Mouse (Mus musculus) heart, embryonic 13.5 days (tissue): ENCODE results near the gene Mnt. TPM values are rescaled to one million over a fixed set of nuclear protein-coding genes. Genes with fewer than 3 reads are reported as not detected.

Experiments used
- ATAC-seq: fragments of 200-750 bp; cut with Nextera tagmentation; 2 replicates; pipeline ENCODE4 v1.8.0; 2017; ENCODE audit warnings: moderate TSS enrichment; ENCODE audit not compliant: insufficient number of reproducible peaks, low FRiP score, low TSS enrichment; ENCODE audit errors: extremely low read depth
- H3K27ac ChIP-seq: fragments of 300-500 bp; sonication (generic); replicated peaks from 2 replicates; pipeline ENCODE4 v1.5.1; 2015; ENCODE audit warnings: moderate library complexity, mild to moderate bottlenecking, inconsistent platforms
- H3K27me3 ChIP-seq: fragments of 300-500 bp; sonication (generic); replicated peaks from 2 replicates; pipeline ENCODE4 v1.6.1; 2015; ENCODE audit warnings: mild to moderate bottlenecking, inconsistent platforms
- H3K36me3 ChIP-seq: fragments of 300-500 bp; sonication (generic); 2 replicates; pipeline ENCODE4 v1.6.1; 2015; ENCODE audit warnings: mild to moderate bottlenecking, inconsistent platforms
- H3K4me1 ChIP-seq: fragments of 300-500 bp; sonication (generic); 2 replicates; pipeline ENCODE4 v1.6.1; 2015; ENCODE audit warnings: inconsistent platforms
- H3K4me2 ChIP-seq: fragments of 300-500 bp; sonication (generic); 2 replicates; pipeline ENCODE4 v1.6.1; 2015; ENCODE audit warnings: inconsistent platforms, mild to moderate bottlenecking, moderate library complexity
- H3K4me3 ChIP-seq: fragments of 300-500 bp; sonication (generic); 2 replicates; pipeline ENCODE4 v1.5.1; 2015; ENCODE audit warnings: moderate library complexity, mild to moderate bottlenecking, inconsistent platforms
- H3K9ac ChIP-seq: fragments of 300-500 bp; sonication (generic); 2 replicates; pipeline ENCODE4 v1.6.1; 2015; ENCODE audit warnings: inconsistent platforms, mild to moderate bottlenecking, moderate library complexity
- H3K9me3 ChIP-seq: fragments of 300-500 bp; sonication (generic); 2 replicates; pipeline ENCODE4 v1.6.1; 2016; ENCODE audit warnings: inconsistent platforms
- WGBS: fragments of 180-500 bp; shearing (Covaris S2); methylation state at CpG from one replicate; pipeline ENCODE4 v1.1.7; 2015; ENCODE audit warnings: mixed read lengths; 5-methylcytosine and 5-hydroxymethylcytosine counted together
- polyA plus RNA-seq: library from polyadenylated mRNA; unstranded; fragments of >200 nt; fragmentation: Nextera tagmentation; extraction: Ambion mirVana; gene quantifications from 2 replicates; pipeline ENCODE4 v1.2.1, GENCODE M21; 2015

The Mnt gene
- polyA plus RNA-seq, 1 experiment from 2014 or later: 3.5 TPM

- H3K9me3 ChIP-seq: no peaks in the 10 kb centered on the region
- H3K4me1 ChIP-seq: peaks cover 21% of the 10 kb centered on the region
- 70% methylated on average over 14 of the region's 14 CpGs for WGBS
- ATAC-seq: no peak
- no peak overlapping the region for H3K4me2 ChIP-seq
- H3K36me3 ChIP-seq: peaks cover 29% of the 10 kb centered on the region
- no peak overlapping the region for H3K4me3 ChIP-seq
- H3K9ac ChIP-seq: no peak overlapping the region
- no peak overlapping the region for H3K27ac ChIP-seq
- no peaks in the 10 kb centered on the region for H3K27me3 ChIP-seq
Observed at GRCm38 (mm10) chr11:74850998-74851661, 20.4 kb downstream of the Mnt start.

GRCm38 (mm10) chr11:74857756-74858155, 27.0 kb downstream of the Mnt start:
- WGBS: 70% methylated on average over 9 of the region's 9 CpGs

GRCm38 (mm10) chr11:74862129-74862528, 31.4 kb downstream of the Mnt start:
- Histone ChIP-seq H3K27ac (no peak overlapping the region), H3K9me3 (no peaks in the 10 kb centered on the region), H3K9ac (no peak overlapping the region), H3K36me3 (peaks cover 8% of the 10 kb centered on the region; the same call in 1 of the 2 replicates), H3K4me1 (peaks cover 37% of the 10 kb centered on the region), H3K4me3 (no peak overlapping the region), H3K4me2 (no peak overlapping the region), H3K27me3 (no peaks in the 10 kb centered on the region)
- WGBS: 61% methylated on average over 5 of the region's 5 CpGs
- ATAC-seq: no peak

More at GRCm38 (mm10) chr11:74857756-74858155, 27.0 kb downstream of the Mnt start:
- Histone ChIP-seq H3K9me3 (no peaks in the 10 kb centered on the region), H3K27me3 (no peaks in the 10 kb centered on the region), H3K27ac (no peak overlapping the region), H3K4me1 (peaks cover 15% of the 10 kb centered on the region), H3K36me3 (peaks cover 18% of the 10 kb centered on the region), H3K4me2 (no peak overlapping the region), H3K4me3 (no peak overlapping the region), H3K9ac (0 out of 2 replicates have a peak overlapping the region, but pooled peaks have one; percentile 14)
- no peak for ATAC-seq

GRCm38 (mm10) chr11:74863471-74863870, 32.8 kb downstream of the Mnt start:
- Histone ChIP-seq H3K27ac (0 out of 2 replicates have a peak overlapping the region, but pooled peaks have one; percentile 10), H3K9me3 (no peaks in the 10 kb centered on the region), H3K27me3 (no peaks in the 10 kb centered on the region), H3K9ac (peak overlapping the region; percentile 39; the same call in 1 of the 2 replicates), H3K4me1 (peaks cover 31% of the 10 kb centered on the region), H3K36me3 (peaks cover 18% of the 10 kb centered on the region), H3K4me2 (peak overlapping the region; percentile 37), H3K4me3 (no peak overlapping the region)
- 14% methylated on average over 11 of the region's 11 CpGs for WGBS
- no peak for ATAC-seq

- Histone ChIP-seq H3K4me3 (no peak overlapping the region), H3K9me3 (no peaks in the 10 kb centered on the region), H3K27me3 (no peaks in the 10 kb centered on the region), H3K27ac (no peak overlapping the region), H3K9ac (peak overlapping the region; percentile 45; the same call in 1 of the 2 replicates), H3K4me1 (peaks cover 31% of the 10 kb centered on the region), H3K4me2 (no peak overlapping the region), H3K36me3 (peaks cover 18% of the 10 kb centered on the region)
- WGBS: 74% methylated on average over 9 of the region's 9 CpGs
- no peak for ATAC-seq
Observed at GRCm38 (mm10) chr11:74864421-74864820, 33.7 kb downstream of the Mnt start.

GRCm38 (mm10) chr11:74865252-74865651, 34.5 kb downstream of the Mnt start:
- Histone ChIP-seq H3K4me2 (no peak overlapping the region), H3K4me3 (no peak overlapping the region), H3K4me1 (peaks cover 31% of the 10 kb centered on the region), H3K9me3 (no peaks in the 10 kb centered on the region), H3K27ac (no peak overlapping the region), H3K36me3 (peaks cover 16% of the 10 kb centered on the region), H3K9ac (no peak overlapping the region), H3K27me3 (no peaks in the 10 kb centered on the region)
- WGBS: 80% methylated on average over 9 of the region's 9 CpGs
- no peak for ATAC-seq

- Histone ChIP-seq H3K4me2 (no peak overlapping the region), H3K4me3 (no peak overlapping the region), H3K27ac (no peak overlapping the region), H3K9me3 (no peaks in the 10 kb centered on the region), H3K4me1 (peaks cover 43% of the 10 kb centered on the region), H3K27me3 (no peaks in the 10 kb centered on the region), H3K9ac (no peak overlapping the region), H3K36me3 (peaks cover 16% of the 10 kb centered on the region)
- no peak for ATAC-seq
- WGBS: 70% methylated on average over 4 of the region's 4 CpGs
Observed at GRCm38 (mm10) chr11:74866640-74867039, 35.9 kb downstream of the Mnt start.

GRCm38 (mm10) chr11:74867181-74867580, 36.5 kb downstream of the Mnt start:
- 83% methylated on average over 2 of the region's 2 CpGs for WGBS
- no peak for ATAC-seq
- H3K4me1 ChIP-seq: peaks cover 45% of the 10 kb centered on the region
- no peak overlapping the region for H3K4me3 ChIP-seq
- H3K4me2 ChIP-seq: no peak overlapping the region
- H3K36me3 ChIP-seq: peaks cover 16% of the 10 kb centered on the region
- H3K9ac ChIP-seq: no peak overlapping the region
- no peaks in the 10 kb centered on the region for H3K27me3 ChIP-seq
- no peaks in the 10 kb centered on the region for H3K9me3 ChIP-seq
- no peak overlapping the region for H3K27ac ChIP-seq

GRCm38 (mm10) chr11:74868046-74868760, 37.5 kb downstream of the Mnt start:
- Histone ChIP-seq H3K9ac (no peak overlapping the region), H3K4me3 (no peak overlapping the region), H3K9me3 (no peaks in the 10 kb centered on the region), H3K36me3 (peaks cover 16% of the 10 kb centered on the region), H3K27ac (no peak overlapping the region), H3K4me2 (no peak overlapping the region), H3K4me1 (peaks cover 42% of the 10 kb centered on the region), H3K27me3 (no peaks in the 10 kb centered on the region)
- no peak for ATAC-seq
- 81% methylated on average over 13 of the region's 13 CpGs for WGBS

- H3K4me1 ChIP-seq: peaks cover 31% of the 10 kb centered on the region
- 73% methylated on average over 6 of the region's 6 CpGs for WGBS
- H3K27ac ChIP-seq: no peak overlapping the region
- no peak for ATAC-seq
- H3K9ac ChIP-seq: no peak overlapping the region
- H3K36me3 ChIP-seq: peaks cover 16% of the 10 kb centered on the region
- no peaks in the 10 kb centered on the region for H3K27me3 ChIP-seq
- H3K9me3 ChIP-seq: no peaks in the 10 kb centered on the region
- H3K4me2 ChIP-seq: no peak overlapping the region
- H3K4me3 ChIP-seq: no peak overlapping the region
Observed at GRCm38 (mm10) chr11:74869603-74870002, 38.9 kb downstream of the Mnt start.

GRCm38 (mm10) chr11:74870544-74870943, 39.8 kb downstream of the Mnt start:
- Histone ChIP-seq H3K4me3 (no peak overlapping the region), H3K9ac (0 out of 2 replicates have a peak overlapping the region, but pooled peaks have one; percentile 5), H3K4me1 (peaks cover 36% of the 10 kb centered on the region), H3K9me3 (no peaks in the 10 kb centered on the region), H3K27ac (no peak overlapping the region), H3K36me3 (peaks cover 10% of the 10 kb centered on the region), H3K27me3 (no peaks in the 10 kb centered on the region), H3K4me2 (no peak overlapping the region)
- no peak for ATAC-seq
- 68% methylated on average over 4 of the region's 4 CpGs for WGBS
